Mouse (Mus musculus) heart, postnatal 0 days (tissue): ENCODE measurements at regions not wholly inside any gene's neighbourhood (a gene's known extent, or its start where the extent isn't known, plus 50 kb on each side); places are given as distances from the start of the nearest gene placed in this dataset.

ENCODE experiments used
- CTCF ChIP-seq: IDR thresholded peaks from 2 replicates; pipeline ENCODE4 v1.5.1; 2016; ENCODE audit warnings: antibody characterized with exemption, control low read depth, low read depth
- EP300 ChIP-seq: IDR thresholded peaks from 2 replicates; pipeline ENCODE4 v1.6.1; 2016; ENCODE audit warnings: antibody characterized with exemption, low read depth

DNA sequence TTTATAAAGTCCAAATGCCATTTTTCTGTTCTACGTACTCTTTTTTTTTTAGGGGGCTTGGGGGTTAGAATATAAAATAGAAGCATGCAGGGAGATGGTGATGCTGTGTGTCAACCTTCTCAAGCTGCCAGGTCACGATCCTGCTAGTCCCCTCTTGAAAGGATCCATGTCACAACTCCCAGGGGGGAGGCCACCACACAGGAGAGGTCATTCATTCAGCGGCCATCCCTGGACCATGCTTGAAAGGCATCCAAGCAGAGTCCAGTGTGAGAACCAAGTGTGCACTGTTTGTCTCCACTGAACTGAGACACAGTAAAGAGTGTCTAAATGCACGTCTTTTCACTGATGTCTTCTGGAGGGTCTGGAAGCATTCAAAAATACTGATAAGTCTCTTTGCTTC is 119.8 kb upstream of the N6amt1 start:
- TF ChIP-seq CTCF (no peak), EP300 (no peak)
